Mouse (Mus musculus): Measurements from ENCODE around the gene Tprkb. TPM values are rescaled to one million over a fixed set of nuclear protein-coding genes. Genes with fewer than 3 reads are reported as not detected.
"Not testable (repeated sequence)": the region's sequence is repeated elsewhere in the genome, so short reads cannot be mapped to it uniquely, and the experiment has no call there.

Gene Tprkb
- polyA plus RNA-seq, 1 experiment from 2014 or later: 34.8 TPM

DNA sequence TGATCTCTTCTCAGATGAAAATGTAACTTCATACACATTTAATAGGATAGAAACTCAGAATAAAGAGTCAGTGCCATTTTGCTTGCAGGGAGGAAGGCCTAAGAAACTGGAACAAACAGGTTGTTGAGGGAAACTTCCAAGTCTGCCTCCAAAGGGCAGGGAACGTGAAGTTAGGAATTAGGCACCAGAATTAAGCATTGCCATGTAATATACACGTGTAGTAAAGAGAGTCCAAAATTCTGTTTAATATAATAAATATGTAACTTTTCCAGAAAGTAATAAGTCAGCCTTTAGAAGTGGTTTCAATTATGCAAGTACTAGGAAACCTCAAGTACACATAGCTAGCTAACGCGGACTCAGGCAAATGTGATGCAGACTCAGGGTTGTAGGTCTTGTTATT is 7.7 kb downstream of the Tprkb start:
- Histone ChIP-seq H3K4me1 (peaks cover 6% of the 10 kb centered on the region; the same call in 1 of the 2 replicates), H3K9ac (no peak overlapping the region), H3K36me3 (peaks cover 22% of the 10 kb centered on the region), H3K27me3 (no peaks in the 10 kb centered on the region), H3K4me3 (no peak overlapping the region), H3K9me3 (no peaks in the 10 kb centered on the region), H3K4me2 (no peak overlapping the region), H3K27ac (no peak overlapping the region)
- WGBS: 70% methylated on average over 4 of the region's 4 CpGs
- ATAC-seq (ENCODE audit: insufficient number of reproducible peaks, low FRiP score, low TSS enrichment, low read depth): no peak

DNA sequence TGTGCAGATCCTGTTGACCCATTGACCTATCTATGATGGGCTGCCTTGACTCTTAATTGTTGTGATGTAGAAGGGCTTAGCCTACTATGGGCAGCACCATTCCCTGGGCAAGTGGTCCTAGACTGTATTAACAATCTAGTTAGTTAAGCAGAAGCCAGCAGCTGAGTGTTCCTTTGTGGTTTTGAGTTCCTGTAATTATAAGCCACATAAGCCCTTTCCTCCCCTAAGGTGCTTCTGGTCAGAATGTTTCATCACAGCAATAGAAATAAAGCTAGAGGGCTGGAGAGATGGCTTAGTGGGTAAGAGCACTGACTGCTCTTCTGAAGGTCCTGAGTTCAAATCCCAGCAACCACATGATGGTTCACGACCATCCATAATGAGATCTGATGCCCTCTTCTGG is 12.0 kb downstream of the Tprkb start:
- Histone ChIP-seq H3K27me3 (no peaks in the 10 kb centered on the region), H3K36me3 (peaks cover 60% of the 10 kb centered on the region), H3K9ac (no peak overlapping the region), H3K4me1 (no peaks in the 10 kb centered on the region), H3K4me3 (no peak overlapping the region), H3K27ac (no peak overlapping the region), H3K9me3 (no peaks in the 10 kb centered on the region), H3K4me2 (no peak overlapping the region)
- WGBS: 100% methylated on average over 1 of the region's 1 CpGs
- ATAC-seq (ENCODE audit: insufficient number of reproducible peaks, low FRiP score, low TSS enrichment, low read depth): no peak

DNA sequence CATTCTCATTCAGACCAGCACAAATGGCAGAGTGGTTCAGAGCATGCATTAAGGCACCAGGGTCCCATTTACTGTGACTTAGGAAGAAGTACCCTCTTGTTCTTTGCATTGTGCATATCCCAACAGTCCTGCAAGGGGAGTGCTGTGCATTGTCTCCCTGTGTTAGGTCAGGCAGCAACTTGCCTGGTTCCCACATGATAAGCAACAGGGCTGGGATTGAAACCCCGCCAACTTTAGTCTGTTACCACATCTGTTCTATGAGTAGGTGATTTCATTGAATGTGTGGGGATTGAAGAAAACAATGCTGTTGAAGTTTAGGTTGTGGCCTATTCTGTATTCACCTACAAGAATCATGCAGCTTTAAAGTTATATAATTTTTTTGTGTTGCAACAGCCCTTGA is 15.0 kb downstream of the Tprkb start:
- no peak overlapping the region for H3K27ac ChIP-seq
- H3K4me2 ChIP-seq: no peak overlapping the region
- no peak overlapping the region for H3K4me3 ChIP-seq
- WGBS: 76% methylated on average over 1 of the region's 1 CpGs
- H3K9me3 ChIP-seq: no peaks in the 10 kb centered on the region
- no peak for ATAC-seq (ENCODE audit: insufficient number of reproducible peaks, low FRiP score, low TSS enrichment, low read depth)
- no peaks in the 10 kb centered on the region for H3K27me3 ChIP-seq
- no peaks in the 10 kb centered on the region for H3K4me1 ChIP-seq
- H3K36me3 ChIP-seq: peaks cover 63% of the 10 kb centered on the region
- H3K9ac ChIP-seq: no peak overlapping the region

- Histone ChIP-seq H3K27me3 (no peaks in the 10 kb centered on the region), H3K9ac (no peak overlapping the region), H3K4me3 (no peak overlapping the region), H3K4me1 (no peaks in the 10 kb centered on the region), H3K9me3 (no peaks in the 10 kb centered on the region), H3K36me3 (peaks cover 61% of the 10 kb centered on the region), H3K27ac (no peak overlapping the region), H3K4me2 (no peak overlapping the region)
- WGBS: 90% methylated on average over 9 of the region's 9 CpGs
- no peak for ATAC-seq (ENCODE audit: insufficient number of reproducible peaks, low FRiP score, low TSS enrichment, low read depth)
These were observed 16.1 kb downstream of the Tprkb start for GRCm38 (mm10) chr6:85927476-85928464.

- no peaks in the 10 kb centered on the region for H3K9me3 ChIP-seq
- H3K4me3 ChIP-seq: no peak overlapping the region
- no peak overlapping the region for H3K27ac ChIP-seq
- peaks cover 65% of the 10 kb centered on the region for H3K36me3 ChIP-seq
- H3K4me2 ChIP-seq: no peak overlapping the region
- 85% methylated on average over 1 of the region's 1 CpGs for WGBS
- H3K27me3 ChIP-seq: no peaks in the 10 kb centered on the region
- H3K9ac ChIP-seq: no peak overlapping the region
- ATAC-seq (ENCODE audit: insufficient number of reproducible peaks, low FRiP score, low TSS enrichment, low read depth): no peak
- H3K4me1 ChIP-seq: no peaks in the 10 kb centered on the region
These were observed 17.6 kb downstream of the Tprkb start for GRCm38 (mm10) chr6:85929312-85929711.

DNA sequence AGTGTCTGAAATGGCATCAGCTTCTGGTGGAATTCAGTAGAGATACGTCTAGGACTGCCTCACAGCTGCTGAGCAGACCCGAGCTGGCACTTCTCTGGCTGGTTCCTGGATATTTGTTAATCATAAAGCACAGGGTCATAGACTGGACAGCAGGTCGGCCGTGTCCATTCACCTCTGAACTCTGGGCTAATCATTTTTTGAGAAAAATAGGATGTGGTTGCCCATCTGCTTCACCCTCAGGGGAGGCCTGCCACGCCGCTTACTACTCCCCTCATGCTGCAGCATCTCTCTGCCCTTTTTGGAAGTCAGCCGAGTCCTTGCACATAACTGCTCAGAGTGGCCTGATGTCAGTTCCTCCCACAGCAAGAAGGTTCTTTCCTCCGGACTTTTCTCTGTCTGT is 22.4 kb downstream of the Tprkb start:
- Histone ChIP-seq H3K4me3 (no peak overlapping the region), H3K27ac (no peak overlapping the region), H3K4me1 (0 out of 2 replicates have a peak, but pooled peaks cover 3% of the 10 kb centered on the region), H3K36me3 (peaks cover 25% of the 10 kb centered on the region), H3K27me3 (no peaks in the 10 kb centered on the region), H3K4me2 (no peak overlapping the region), H3K9me3 (no peaks in the 10 kb centered on the region), H3K9ac (no peak overlapping the region)
- WGBS: 83% methylated on average over 8 of the region's 8 CpGs
- ATAC-seq (ENCODE audit: insufficient number of reproducible peaks, low FRiP score, low TSS enrichment, low read depth): no peak

DNA sequence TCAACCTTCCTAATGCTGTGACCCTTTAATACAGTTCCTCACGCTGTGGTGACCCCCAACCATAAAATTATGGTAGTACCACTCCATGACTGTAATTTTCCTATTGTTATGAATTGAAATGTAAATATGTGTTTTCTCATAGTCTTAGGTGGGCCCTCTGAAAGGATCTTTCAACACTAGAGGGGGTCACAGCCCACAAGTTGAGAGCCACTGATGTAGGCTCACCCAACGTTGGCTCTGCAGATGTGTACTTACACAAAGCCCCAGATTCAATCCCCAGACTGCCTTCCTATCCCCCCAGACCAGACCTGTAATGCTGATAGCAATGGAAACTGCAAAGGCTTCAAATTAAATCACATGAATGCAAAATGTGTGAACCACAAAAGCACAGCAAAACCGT is 24.0 kb downstream of the Tprkb start:
- no peaks in the 10 kb centered on the region for H3K9me3 ChIP-seq
- H3K27me3 ChIP-seq: no peaks in the 10 kb centered on the region
- H3K4me2 ChIP-seq: no peak overlapping the region
- H3K36me3 ChIP-seq: peaks cover 13% of the 10 kb centered on the region; the same call in 1 of the 2 replicates
- 64% methylated on average over 3 of the region's 3 CpGs for WGBS
- no peak overlapping the region for H3K4me3 ChIP-seq
- no peak overlapping the region for H3K27ac ChIP-seq
- H3K4me1 ChIP-seq: 0 out of 2 replicates have a peak, but pooled peaks cover 3% of the 10 kb centered on the region
- no peak overlapping the region for H3K9ac ChIP-seq
- no peak for ATAC-seq (ENCODE audit: insufficient number of reproducible peaks, low FRiP score, low TSS enrichment, low read depth)

GRCm38 (mm10) chr6:85936508-85937465 is 25.1 kb downstream of the Tprkb start:
- peaks cover 12% of the 10 kb centered on the region; the same call in 1 of the 2 replicates for H3K36me3 ChIP-seq
- H3K27ac ChIP-seq: peak overlapping the region; percentile 73
- not testable (repeated sequence) for H3K9me3 ChIP-seq, H3K4me1 ChIP-seq, H3K27me3 ChIP-seq
- ATAC-seq (ENCODE audit: insufficient number of reproducible peaks, low FRiP score, low TSS enrichment, low read depth): peak; percentile 89
- peak overlapping the region; percentile 59 for H3K4me2 ChIP-seq
- WGBS: 1% methylated on average over 50 of the region's 50 CpGs
- peak overlapping the region; percentile 51 for H3K4me3 ChIP-seq
- H3K9ac ChIP-seq: peak overlapping the region; percentile 31

DNA sequence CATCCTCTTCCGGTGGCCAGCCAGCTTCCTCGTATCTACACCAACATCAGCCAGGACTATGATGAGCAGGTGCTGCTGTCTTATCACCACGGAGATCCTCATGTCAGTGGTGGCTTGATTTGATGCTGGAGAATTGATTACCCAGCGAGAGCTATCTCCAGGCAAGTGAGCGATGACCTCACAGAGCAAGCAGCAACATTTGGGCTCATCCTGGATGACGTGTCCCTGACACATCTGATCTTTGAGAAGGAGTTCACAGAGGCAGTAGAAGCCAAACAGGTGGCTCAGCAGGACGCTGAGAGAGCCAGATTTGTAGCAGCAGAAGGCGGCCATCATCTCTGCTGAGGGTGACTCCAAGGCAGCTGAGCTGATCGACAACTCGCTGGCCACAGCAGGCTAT is 27.0 kb downstream of the Tprkb start:
- Histone ChIP-seq H3K27ac (no peak overlapping the region), H3K36me3 (peaks cover 13% of the 10 kb centered on the region), H3K9ac (no peak overlapping the region), H3K9me3 (no peaks in the 10 kb centered on the region), H3K27me3 (no peaks in the 10 kb centered on the region), H3K4me3 (no peak overlapping the region), H3K4me2 (no peak overlapping the region), H3K4me1 (0 out of 2 replicates have a peak, but pooled peaks cover 3% of the 10 kb centered on the region)
- ATAC-seq (ENCODE audit: insufficient number of reproducible peaks, low FRiP score, low TSS enrichment, low read depth): no peak
- 72% methylated on average over 10 of the region's 10 CpGs for WGBS

- Histone ChIP-seq H3K4me1 (no peaks in the 10 kb centered on the region), H3K4me2 (no peak overlapping the region), H3K9ac (no peak overlapping the region), H3K36me3 (peaks cover 50% of the 10 kb centered on the region), H3K4me3 (no peak overlapping the region), H3K9me3 (no peaks in the 10 kb centered on the region), H3K27me3 (no peaks in the 10 kb centered on the region), H3K27ac (no peak overlapping the region)
- WGBS: 96% methylated on average over 3 of the region's 3 CpGs
- no peak for ATAC-seq (ENCODE audit: insufficient number of reproducible peaks, low FRiP score, low TSS enrichment, low read depth)
These were observed 30.8 kb downstream of the Tprkb start for GRCm38 (mm10) chr6:85942469-85942868.

DNA sequence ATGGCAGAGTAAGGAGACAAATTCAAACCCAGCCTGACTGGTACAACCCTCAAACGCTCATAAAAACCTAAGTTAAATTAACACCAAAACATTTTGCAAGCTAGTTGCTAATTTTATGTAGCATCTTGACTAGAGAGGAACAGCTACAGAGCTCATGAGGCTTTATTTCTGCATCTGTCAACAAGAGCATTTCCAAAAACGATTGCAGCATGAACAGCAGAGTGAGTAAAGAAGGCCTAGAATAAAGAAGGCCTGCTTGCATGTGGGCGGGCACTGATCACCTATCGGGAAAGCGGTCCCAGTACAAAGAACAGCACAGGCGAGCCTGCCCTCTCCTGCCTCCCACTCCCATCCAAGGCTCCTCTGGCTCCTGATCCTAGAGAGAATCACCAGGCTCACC is 36.9 kb downstream of the Tprkb start:
- Histone ChIP-seq H3K9me3 (no peaks in the 10 kb centered on the region), H3K4me3 (no peak overlapping the region), H3K27ac (no peak overlapping the region), H3K27me3 (no peaks in the 10 kb centered on the region), H3K36me3 (peaks cover 90% of the 10 kb centered on the region), H3K4me2 (no peak overlapping the region), H3K4me1 (no peaks in the 10 kb centered on the region), H3K9ac (no peak overlapping the region)
- WGBS: 85% methylated on average over 6 of the region's 6 CpGs
- ATAC-seq (ENCODE audit: insufficient number of reproducible peaks, low FRiP score, low TSS enrichment, low read depth): no peak
